Mouse (Mus musculus) kidney, embryonic 14.5 days (tissue): ENCODE data around the gene Prim1. TPM values are rescaled to one million over a fixed set of nuclear protein-coding genes. Genes with fewer than 3 reads are reported as not detected.

ENCODE experiments used
- ATAC-seq: fragments of 200-750 bp; cut with Nextera tagmentation; 2 replicates; pipeline ENCODE4 v1.8.0; 2017; ENCODE audit warnings: moderate number of reproducible peaks, mild to moderate bottlenecking, moderate TSS enrichment, moderate library complexity; ENCODE audit not compliant: low FRiP score, low TSS enrichment
- H3K27ac ChIP-seq: fragments of 300-500 bp; sonication (generic); 2 replicates; pipeline ENCODE4 v1.5.1; 2014; ENCODE audit warnings: low read depth, mild to moderate bottlenecking, low read length, moderate library complexity, mixed read lengths
- H3K27me3 ChIP-seq: fragments of 300-500 bp; sonication (generic); 2 replicates; pipeline ENCODE4 v1.6.1; 2014; ENCODE audit warnings: mild to moderate bottlenecking, low read length; ENCODE audit not compliant: control insufficient read depth, insufficient read depth
- H3K36me3 ChIP-seq: fragments of 300-500 bp; sonication (generic); 2 replicates; pipeline ENCODE4 v1.6.1; 2014; ENCODE audit warnings: low read length, mixed read lengths; ENCODE audit not compliant: control insufficient read depth, insufficient read depth
- H3K4me1 ChIP-seq: fragments of 300-500 bp; sonication (generic); 2 replicates; pipeline ENCODE4 v1.6.1; 2014; ENCODE audit warnings: low read length, mixed read lengths; ENCODE audit not compliant: control insufficient read depth, insufficient read depth
- H3K4me2 ChIP-seq: fragments of 300-500 bp; sonication (generic); replicated peaks from 2 replicates; pipeline ENCODE4 v1.6.1; 2014; ENCODE audit warnings: low read depth, mild to moderate bottlenecking, low read length
- H3K4me3 ChIP-seq: fragments of 300-500 bp; sonication (generic); 2 replicates; pipeline ENCODE4 v1.5.1; 2014; ENCODE audit warnings: mild to moderate bottlenecking, low read length
- H3K9ac ChIP-seq: fragments of 300-500 bp; sonication (generic); 2 replicates; pipeline ENCODE4 v1.6.1; 2014; ENCODE audit warnings: low read depth, mild to moderate bottlenecking, low read length, moderate library complexity
- H3K9me3 ChIP-seq: fragments of 300-500 bp; sonication (generic); 2 replicates; pipeline ENCODE4 v1.6.1; 2016; ENCODE audit warnings: low read length; ENCODE audit not compliant: control insufficient read depth
- WGBS: fragments of 180-500 bp; shearing (Covaris S2); extraction: QIAGEN DNeasy Blood & Tissue Kit; methylation state at CpG from one replicate; pipeline ENCODE4 v1.1.7; 2014; 5-methylcytosine and 5-hydroxymethylcytosine counted together
- polyA plus RNA-seq: library from polyadenylated mRNA; unstranded; fragments of >200 nt; fragmentation: Nextera tagmentation; extraction: Ambion mirVana; gene quantifications from 2 replicates; pipeline ENCODE4 v1.2.1, GENCODE M21; 2014

Gene Prim1
- polyA plus RNA-seq, 1 experiment from 2014 or later = 98.1 TPM

GRCm38 (mm10) chr10:127996690-127997089, 18.3 kb upstream of the Prim1 start:
- Histone ChIP-seq H3K36me3 (no peaks in the 10 kb centered on the region), H3K4me2 (no peak overlapping the region), H3K9me3 (peaks cover 2% of the 10 kb centered on the region; the same call in 1 of the 2 replicates), H3K4me3 (no peak overlapping the region), H3K27me3 (no peaks in the 10 kb centered on the region), H3K4me1 (no peaks in the 10 kb centered on the region), H3K27ac (no peak overlapping the region), H3K9ac (no peak overlapping the region)
- no peak for ATAC-seq
- 89% methylated on average over 3 of the region's 3 CpGs for WGBS

- WGBS = 95% methylated on average over 1 of the region's 1 CpGs
- H3K4me1 ChIP-seq = no peaks in the 10 kb centered on the region
- no peak overlapping the region for H3K4me2 ChIP-seq
- no peak for ATAC-seq
- no peak overlapping the region for H3K9ac ChIP-seq
- H3K27ac ChIP-seq = no peak overlapping the region
- H3K9me3 ChIP-seq = peaks cover 2% of the 10 kb centered on the region; the same call in 1 of the 2 replicates
- no peaks in the 10 kb centered on the region for H3K36me3 ChIP-seq
- H3K4me3 ChIP-seq = no peak overlapping the region
- no peaks in the 10 kb centered on the region for H3K27me3 ChIP-seq
Observed at GRCm38 (mm10) chr10:127998260-127998659, 16.7 kb upstream of the Prim1 start.

DNA sequence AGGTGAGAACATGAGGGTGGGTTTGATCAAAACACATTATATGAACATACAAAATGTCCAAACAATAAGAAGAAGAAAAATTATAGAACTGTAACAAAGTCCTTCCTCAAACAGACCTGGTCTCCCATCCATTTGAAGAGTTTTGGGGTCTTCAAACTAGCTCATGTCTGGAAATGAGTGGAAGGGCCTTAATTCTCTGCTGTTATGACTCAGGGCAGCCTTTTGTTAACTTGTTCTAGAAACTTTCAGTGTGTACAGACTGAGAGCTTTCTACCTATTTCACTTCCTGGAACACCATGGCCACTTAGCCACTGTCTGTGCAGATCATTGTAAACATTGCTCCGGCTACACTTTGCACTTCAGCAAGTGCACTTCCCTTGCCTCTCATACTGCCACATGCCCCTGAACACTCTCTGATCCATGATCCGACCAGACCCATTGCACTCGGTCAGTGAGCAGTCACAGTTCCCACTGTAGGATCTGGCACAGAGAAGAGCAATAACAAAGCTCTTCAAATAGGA, 11.6 kb upstream of the Prim1 start:
- no peak for ATAC-seq
- H3K4me1 ChIP-seq = no peaks in the 10 kb centered on the region
- H3K9ac ChIP-seq = no peak overlapping the region
- H3K27me3 ChIP-seq = no peaks in the 10 kb centered on the region
- H3K9me3 ChIP-seq = peaks cover under 1% of the 10 kb centered on the region; the same call in 1 of the 2 replicates
- H3K4me2 ChIP-seq = no peak overlapping the region
- 76% methylated on average over 3 of the region's 3 CpGs for WGBS
- H3K4me3 ChIP-seq = no peak overlapping the region
- H3K27ac ChIP-seq = no peak overlapping the region
- H3K36me3 ChIP-seq = no peaks in the 10 kb centered on the region

- 69% methylated on average over 10 of the region's 10 CpGs for WGBS
- H3K4me2 ChIP-seq = no peak overlapping the region
Observed at GRCm38 (mm10) chr10:128004918-128005317, 10.1 kb upstream of the Prim1 start.

GRCm38 (mm10) chr10:128005479-128005878, 9.5 kb upstream of the Prim1 start:
- no peaks in the 10 kb centered on the region for H3K27me3 ChIP-seq
- H3K4me1 ChIP-seq = no peaks in the 10 kb centered on the region
- H3K9ac ChIP-seq = no peak overlapping the region
- H3K4me2 ChIP-seq = no peak overlapping the region
- H3K4me3 ChIP-seq = no peak overlapping the region
- no peak overlapping the region for H3K27ac ChIP-seq
- ATAC-seq = no peak
- 83% methylated on average over 8 of the region's 8 CpGs for WGBS
- H3K9me3 ChIP-seq = no peaks in the 10 kb centered on the region
- no peaks in the 10 kb centered on the region for H3K36me3 ChIP-seq

More at GRCm38 (mm10) chr10:128004918-128005317, 10.1 kb upstream of the Prim1 start:
- no peaks in the 10 kb centered on the region for H3K4me1 ChIP-seq
- no peak overlapping the region for H3K27ac ChIP-seq
- H3K27me3 ChIP-seq = no peaks in the 10 kb centered on the region
- ATAC-seq = no peak
- H3K4me3 ChIP-seq = no peak overlapping the region
- H3K9ac ChIP-seq = no peak overlapping the region
- H3K9me3 ChIP-seq = no peaks in the 10 kb centered on the region
- H3K36me3 ChIP-seq = no peaks in the 10 kb centered on the region

- ATAC-seq = no peak
- Histone ChIP-seq H3K9me3 (no peaks in the 10 kb centered on the region), H3K4me1 (no peaks in the 10 kb centered on the region), H3K27me3 (no peaks in the 10 kb centered on the region), H3K4me2 (no peak within 1 kb of the TSS), H3K27ac (no peak within 1 kb of the TSS), H3K9ac (no peak within 1 kb of the TSS), H3K36me3 (no peaks in the 10 kb centered on the region), H3K4me3 (no peak within 1 kb of the TSS)
- 90% methylated on average over 1 of the region's 1 CpGs for WGBS
Observed at GRCm38 (mm10) chr10:128007446-128007845, 7.5 kb upstream of the Prim1 start, which contains the start of gene Hsd17b6. TSS of gene Hsd17b6 (minus strand) at chr10:128007611.

DNA sequence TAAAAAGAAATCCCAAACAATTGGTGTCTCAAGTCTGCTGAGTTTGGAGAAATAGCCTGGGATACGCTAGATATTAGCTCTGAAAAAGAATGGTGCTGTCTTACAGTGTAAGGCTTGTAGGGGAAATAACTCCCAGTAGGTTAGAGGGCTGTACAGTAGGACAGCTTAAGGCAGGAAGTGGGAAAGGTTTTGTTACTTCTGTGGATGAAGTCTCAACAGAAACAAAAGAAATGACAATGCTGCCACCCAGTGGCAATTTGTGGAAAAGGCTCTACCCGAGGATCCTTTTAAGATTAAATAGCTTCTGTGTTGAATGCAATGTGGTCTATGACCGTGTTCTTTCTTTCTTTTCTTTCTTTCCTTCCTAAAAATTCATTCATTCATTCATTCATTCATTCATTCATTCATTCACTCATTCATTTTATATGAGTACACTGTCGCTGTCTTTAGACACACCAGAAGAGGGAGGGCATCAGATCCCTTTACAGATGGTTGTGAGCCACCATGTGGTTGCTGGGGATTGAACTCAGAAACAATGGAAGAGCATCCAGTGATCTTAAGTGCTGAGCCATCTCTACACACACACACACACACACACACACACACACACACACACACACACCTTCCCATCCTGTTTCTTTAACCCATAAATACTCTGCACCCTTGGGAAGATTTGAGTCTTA, 6.6 kb upstream of the Prim1 start:
- H3K4me2 ChIP-seq = no peak overlapping the region
- H3K36me3 ChIP-seq = no peaks in the 10 kb centered on the region
- H3K9ac ChIP-seq = no peak overlapping the region
- H3K27ac ChIP-seq = no peak overlapping the region
- H3K4me3 ChIP-seq = no peak overlapping the region
- no peaks in the 10 kb centered on the region for H3K9me3 ChIP-seq
- ATAC-seq = peak; percentile 85
- H3K4me1 ChIP-seq = no peaks in the 10 kb centered on the region
- whole genome bisulfite sequencing = 10% methylated on average over 4 of the region's 4 CpGs
- no peaks in the 10 kb centered on the region for H3K27me3 ChIP-seq

GRCm38 (mm10) chr10:128009735-128010134, 5.2 kb upstream of the Prim1 start:
- no peaks in the 10 kb centered on the region for H3K9me3 ChIP-seq
- no peak overlapping the region for H3K27ac ChIP-seq
- ATAC-seq = no peak
- no peaks in the 10 kb centered on the region for H3K27me3 ChIP-seq
- no peak overlapping the region for H3K4me3 ChIP-seq
- H3K36me3 ChIP-seq = no peaks in the 10 kb centered on the region
- no peak overlapping the region for H3K9ac ChIP-seq
- H3K4me2 ChIP-seq = no peak overlapping the region
- H3K4me1 ChIP-seq = no peaks in the 10 kb centered on the region
- 85% methylated on average over 5 of the region's 5 CpGs for WGBS

DNA sequence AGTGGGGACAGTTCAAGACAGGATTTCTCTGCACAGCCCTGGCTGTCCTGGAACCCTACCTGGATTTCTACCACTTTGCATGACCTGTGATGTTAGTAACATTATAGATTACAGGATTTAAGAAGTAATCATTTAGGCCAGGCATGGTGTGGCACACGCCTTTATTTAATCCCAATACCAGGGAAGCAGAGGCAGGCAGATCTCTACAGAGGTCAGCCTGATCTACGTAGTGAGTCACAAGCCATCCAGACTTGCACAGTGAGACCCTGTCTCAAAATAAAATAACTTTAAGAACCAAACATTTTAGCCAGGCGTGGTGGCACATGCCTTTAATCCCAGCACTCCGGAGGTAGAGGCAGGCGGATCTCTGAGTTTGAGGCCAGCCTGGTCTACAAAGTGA, 7.2 kb downstream of the Prim1 start:
- no peak overlapping the region for H3K9ac ChIP-seq
- 95% methylated on average over 5 of the region's 5 CpGs for WGBS
- H3K36me3 ChIP-seq = peaks cover 75% of the 10 kb centered on the region
- no peaks in the 10 kb centered on the region for H3K4me1 ChIP-seq
- no peak for ATAC-seq
- H3K27me3 ChIP-seq = no peaks in the 10 kb centered on the region
- H3K9me3 ChIP-seq = no peaks in the 10 kb centered on the region
- H3K4me3 ChIP-seq = no peak overlapping the region
- no peak overlapping the region for H3K4me2 ChIP-seq
- H3K27ac ChIP-seq = no peak overlapping the region
